Mouse (Mus musculus): ENCODE measurements around the gene Zc2hc1b. TPM values are rescaled to one million over a fixed set of nuclear protein-coding genes. Genes with fewer than 3 reads are reported as not detected.

The Zc2hc1b gene
- total RNA-seq, 2 experiments from 2014 or later = not detected

DNA sequence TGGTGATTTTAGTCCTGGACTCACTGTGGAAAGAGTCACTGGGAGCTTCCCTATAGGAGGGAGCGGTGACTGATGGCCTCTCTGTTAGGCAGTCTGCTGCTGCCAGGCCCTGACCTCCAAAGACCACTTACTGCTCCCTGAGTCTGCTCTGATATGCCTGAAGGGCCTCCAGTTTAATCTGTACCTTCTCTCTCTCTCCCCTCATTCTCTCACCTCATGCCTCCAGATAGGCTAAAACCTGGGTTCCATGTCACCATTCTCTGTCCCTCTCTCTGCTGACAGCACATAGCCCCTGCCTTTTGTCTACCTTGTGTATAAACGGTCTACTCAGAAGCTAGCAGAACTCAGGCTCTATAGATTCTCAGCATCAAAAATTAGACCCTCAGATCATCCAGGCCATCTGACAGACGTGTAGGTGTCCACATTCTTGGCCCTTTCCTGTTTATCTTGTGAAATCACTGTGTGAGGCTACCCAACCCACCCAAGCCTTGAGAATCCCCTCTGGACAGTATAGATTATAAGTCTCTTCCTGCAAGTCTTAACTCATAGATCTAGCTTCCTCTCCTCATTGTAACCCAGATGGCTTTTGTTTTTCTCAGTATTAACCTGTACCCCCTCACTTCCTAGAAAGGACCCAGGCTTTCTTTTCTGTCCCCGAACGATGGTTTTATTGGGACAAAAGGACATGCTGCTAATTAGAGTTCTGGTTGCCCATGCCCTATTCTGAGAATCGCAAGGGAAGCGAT is 59.6 kb downstream of the Zc2hc1b start:
- H3K4me3 ChIP-seq = no peak overlapping the region
- H3K27ac ChIP-seq = no peak overlapping the region
- no peak for TF ChIP-seq CTCF (conservative IDR thresholded peaks at IDR 0.05)
- no peak for DNase-seq (ENCODE audit: low spot score in 2 of 2)

DNA sequence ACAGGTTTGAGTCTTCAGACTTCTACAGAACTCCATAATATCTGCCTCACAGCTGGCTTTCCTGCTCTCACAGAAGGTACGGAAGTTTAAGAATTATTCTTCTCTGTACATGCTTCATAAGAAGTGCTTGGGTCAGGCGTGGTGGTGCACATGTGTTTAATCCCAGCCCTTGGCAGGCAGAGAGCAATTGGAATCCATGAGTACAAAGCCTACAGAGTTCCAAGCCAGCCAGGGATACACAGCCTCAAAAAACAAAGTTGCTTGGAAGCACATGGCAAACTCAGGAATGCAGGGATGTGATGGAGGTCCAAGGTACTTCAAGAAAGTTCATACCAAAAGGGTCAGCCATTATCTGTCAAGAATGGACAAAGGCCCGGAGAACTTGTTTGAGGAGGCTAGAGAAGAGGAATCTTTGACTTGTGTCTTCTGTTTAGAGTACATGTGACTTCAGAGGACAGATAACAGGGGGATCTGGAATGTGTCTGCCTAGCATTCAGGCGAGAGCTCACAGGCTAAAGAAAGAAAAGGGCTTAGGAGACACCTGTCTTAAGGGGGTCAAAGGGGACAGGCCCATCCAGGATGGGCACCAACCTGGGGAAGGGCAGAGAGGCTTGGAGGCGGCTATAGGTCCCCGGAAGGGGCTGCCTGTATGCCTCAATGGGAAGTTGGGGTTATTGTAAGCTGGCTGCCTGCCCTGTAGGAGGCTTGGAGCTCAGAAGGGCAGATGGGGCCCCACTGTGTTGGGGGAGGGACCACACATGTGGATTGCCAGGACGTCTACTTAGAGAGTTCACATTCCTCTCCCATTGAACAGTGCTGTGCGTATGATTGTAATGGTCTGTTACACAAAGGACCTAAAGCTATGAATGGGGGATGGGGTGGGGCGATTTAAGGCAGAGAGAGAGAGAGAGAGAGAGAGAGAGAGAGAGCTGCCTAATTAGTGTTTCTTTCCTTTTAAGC is 60.8 kb downstream of the Zc2hc1b start:
- no peak for TF ChIP-seq CTCF (conservative IDR thresholded peaks at IDR 0.05)
- Histone ChIP-seq H3K4me3 (no peak overlapping the region), H3K27ac (no peak overlapping the region)
- no peak for DNase-seq (ENCODE audit: low spot score in 2 of 2)

DNA sequence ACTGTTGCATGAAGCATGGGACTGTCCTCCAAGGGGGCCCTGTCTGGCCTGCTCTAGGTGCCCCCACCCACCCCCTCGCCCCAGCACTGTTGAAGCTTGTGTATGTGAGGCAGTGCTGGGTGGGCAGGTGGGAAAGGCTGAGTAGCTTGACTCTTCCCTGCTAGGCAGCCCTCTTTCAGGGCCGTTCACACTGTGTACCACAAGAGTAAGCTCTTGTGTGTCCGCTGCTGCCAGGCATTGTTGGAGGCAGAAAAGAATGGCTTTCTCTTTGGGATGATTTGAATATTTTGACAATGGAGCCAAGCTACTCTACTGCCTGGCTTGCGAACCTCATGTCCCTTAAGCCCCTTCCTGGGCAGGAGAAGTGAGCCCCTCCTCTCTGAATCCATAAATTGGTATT is 62.8 kb downstream of the Zc2hc1b start:
- no peak overlapping the region for H3K4me3 ChIP-seq
- TF ChIP-seq CTCF (conservative IDR thresholded peaks at IDR 0.05) = no peak
- no peak for DNase-seq (ENCODE audit: low spot score in 2 of 2)
- no peak overlapping the region for H3K27ac ChIP-seq

DNA sequence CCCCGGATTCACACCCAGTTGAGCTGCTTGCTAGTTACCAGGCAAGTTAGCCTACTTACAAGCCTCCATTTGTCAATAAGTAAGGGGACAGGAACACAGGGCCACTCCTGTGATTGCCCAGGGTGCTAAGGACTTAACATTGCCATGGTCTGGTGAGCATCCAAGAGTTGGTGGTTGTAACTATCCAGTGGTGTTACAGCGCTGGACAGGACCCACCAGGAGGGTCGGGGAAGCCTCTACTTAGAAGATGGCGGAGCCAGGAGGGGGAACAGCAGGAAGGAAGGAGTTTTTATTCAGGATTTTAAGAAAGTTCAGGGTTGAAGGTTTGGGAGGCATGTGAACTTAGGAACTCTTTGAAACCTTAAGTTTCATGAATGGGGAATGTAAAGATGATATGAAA is 64.2 kb downstream of the Zc2hc1b start:
- Histone ChIP-seq H3K27ac (no peak overlapping the region), H3K4me3 (no peak overlapping the region)
- DNase-seq (ENCODE audit: low spot score in 2 of 2) = no peak
- TF ChIP-seq CTCF (conservative IDR thresholded peaks at IDR 0.05) = no peak

DNA sequence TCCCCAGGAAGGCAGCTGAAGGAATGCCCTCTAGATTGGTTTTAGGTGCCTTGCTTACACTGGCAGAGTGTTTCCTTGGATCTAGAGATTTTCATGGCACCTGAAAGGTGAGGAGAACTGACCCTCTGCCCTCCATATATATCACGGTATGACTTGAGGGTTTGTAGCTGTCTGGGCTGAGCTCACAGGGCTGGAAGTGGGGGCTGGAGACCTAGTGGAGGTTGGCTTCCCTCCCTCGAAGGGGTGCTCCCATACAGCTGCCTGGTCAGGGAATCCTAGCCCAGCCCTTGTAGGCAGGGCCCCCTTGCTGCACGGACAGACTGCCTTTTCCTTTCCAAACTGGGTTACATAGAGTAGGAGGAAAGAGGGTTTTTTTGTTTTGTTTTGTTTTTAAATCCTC is 65.0 kb downstream of the Zc2hc1b start:
- DNase-seq (ENCODE audit: low spot score in 2 of 2) = no peak
- Histone ChIP-seq H3K4me3 (no peak overlapping the region), H3K27ac (no peak overlapping the region)
- TF ChIP-seq CTCF (conservative IDR thresholded peaks at IDR 0.05) = no peak

DNA sequence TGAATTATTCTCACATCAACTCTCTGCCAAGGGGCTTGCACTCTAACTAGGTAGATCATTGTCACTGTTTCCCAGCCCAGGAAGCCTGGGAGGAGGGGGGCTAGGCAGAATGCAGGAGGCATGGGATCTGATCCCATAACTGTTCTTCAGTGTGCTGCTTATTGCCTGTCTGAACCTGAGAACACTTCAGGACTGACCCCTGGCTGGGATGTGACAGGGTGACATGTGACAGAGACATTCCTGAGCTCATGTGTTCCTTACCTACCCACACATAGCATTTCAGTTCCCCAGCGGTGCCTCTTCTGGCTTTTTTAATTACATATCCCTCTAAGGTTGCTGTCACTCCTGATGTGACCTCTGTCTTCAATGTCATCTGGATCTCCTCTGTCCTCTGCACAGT is 68.0 kb downstream of the Zc2hc1b start:
- no peak overlapping the region for H3K27ac ChIP-seq
- no peak for TF ChIP-seq CTCF (conservative IDR thresholded peaks at IDR 0.05)
- H3K4me3 ChIP-seq = no peak overlapping the region
- no peak for DNase-seq (ENCODE audit: low spot score in 2 of 2)

DNA sequence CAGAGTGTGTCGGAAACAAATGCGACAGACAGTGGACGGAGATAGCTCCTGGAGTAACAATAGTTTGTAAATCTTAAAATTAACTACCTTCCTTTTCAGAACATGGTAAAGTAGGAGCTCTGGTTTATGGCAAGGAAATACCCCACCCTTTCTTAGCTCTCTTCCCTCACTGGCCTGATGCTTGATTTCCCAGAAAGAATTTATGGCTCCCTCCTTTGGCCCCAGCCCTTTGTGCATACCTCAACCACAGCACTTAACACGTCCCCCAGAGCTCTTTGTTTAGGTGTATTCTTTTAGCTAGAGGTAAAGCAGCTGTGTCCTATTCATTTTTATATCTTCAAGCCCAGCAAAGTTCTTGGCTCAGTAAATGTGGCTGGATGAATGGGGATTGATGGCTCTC is 69.0 kb downstream of the Zc2hc1b start:
- Histone ChIP-seq H3K27ac (no peak overlapping the region), H3K4me3 (no peak overlapping the region)
- DNase-seq (ENCODE audit: low spot score in 2 of 2) = no peak
- TF ChIP-seq CTCF (conservative IDR thresholded peaks at IDR 0.05) = no peak

DNA sequence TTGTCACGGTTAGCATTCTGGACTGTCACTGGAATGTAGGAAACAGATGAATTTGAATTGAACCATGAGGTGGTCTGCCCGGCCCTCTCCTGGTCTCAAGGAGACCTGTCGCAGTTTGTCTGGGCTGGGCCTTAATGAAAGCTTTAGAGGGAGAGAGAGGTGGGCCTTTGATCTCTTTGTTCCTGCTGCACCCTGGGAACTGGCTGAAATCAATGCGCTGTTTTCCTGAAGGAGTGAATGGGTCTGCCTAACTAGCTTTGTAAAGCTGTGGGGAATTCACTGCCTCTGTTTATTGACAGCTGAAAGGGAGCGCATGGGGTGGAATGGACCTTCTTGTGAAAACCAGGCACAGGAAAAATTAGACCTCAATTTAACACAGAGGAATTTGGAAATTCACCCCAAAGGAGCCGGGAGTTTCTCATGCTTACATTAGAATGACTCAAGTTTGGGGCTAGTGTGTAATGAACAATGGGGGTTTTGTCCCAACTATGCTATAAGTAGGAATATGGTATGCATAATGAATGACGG is 69.7 kb downstream of the Zc2hc1b start:
- no peak for TF ChIP-seq CTCF (conservative IDR thresholded peaks at IDR 0.05)
- no peak overlapping the region for H3K27ac ChIP-seq
- no peak overlapping the region for H3K4me3 ChIP-seq
- no peak for DNase-seq (ENCODE audit: low spot score in 2 of 2)

DNA sequence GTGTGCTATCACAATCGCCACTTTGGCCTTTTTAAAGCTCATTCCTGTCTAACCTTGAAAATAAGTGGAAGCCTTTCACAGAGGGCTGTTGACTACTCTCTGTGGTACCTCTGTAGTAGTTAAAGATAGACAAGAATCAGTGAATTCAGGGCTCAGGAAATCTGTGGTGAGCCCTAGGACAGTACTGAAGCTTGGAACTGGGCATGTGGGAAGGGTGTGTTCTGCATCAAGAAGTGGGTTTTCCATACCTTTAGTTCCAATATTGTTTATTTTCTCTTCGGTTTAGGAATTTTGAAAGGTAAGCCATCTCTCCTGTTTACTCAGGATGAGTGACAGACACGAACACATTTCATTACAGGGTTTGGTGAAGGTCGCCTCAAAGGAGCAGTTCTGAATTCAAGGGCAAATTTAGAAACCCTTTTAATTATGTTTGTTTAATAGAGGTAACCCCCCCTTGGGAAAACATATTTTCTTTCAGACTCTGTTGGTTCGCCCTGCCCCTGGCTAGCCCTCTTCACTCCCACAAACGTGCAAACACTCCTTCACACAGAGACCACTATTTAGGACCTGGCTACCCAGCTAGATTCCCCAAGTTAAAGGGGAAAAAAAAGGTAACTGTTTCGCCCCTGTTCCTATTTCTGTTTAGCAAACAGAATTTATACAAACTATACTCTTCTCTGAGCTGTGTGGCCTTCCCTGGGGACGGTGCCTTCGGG is 70.8 kb downstream of the Zc2hc1b start:
- DNase-seq (ENCODE audit: low spot score in 2 of 2) = no peak
- no peak overlapping the region for H3K27ac ChIP-seq

DNA sequence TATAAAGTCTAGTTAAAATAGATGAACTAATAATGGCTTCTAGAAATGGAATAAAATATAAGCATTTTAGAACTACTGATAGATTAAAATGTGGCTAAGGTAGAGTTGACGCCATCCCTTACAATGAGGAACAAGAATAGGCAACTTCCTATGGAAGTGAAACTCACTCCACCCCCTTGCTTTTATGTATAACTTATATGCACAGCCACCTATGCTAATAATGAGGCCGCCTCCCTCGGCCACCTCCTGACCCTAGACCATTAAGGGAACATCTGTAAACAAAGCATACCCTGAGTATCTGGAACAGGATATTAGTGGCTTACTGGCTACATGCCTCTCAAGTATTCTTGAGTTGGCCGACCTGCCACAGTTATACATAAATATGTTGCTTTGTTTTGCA is 74.0 kb downstream of the Zc2hc1b start:
- H3K27ac ChIP-seq = no peak overlapping the region
- H3K4me3 ChIP-seq = no peak overlapping the region
- no peak for DNase-seq (ENCODE audit: low spot score in 2 of 2)
- TF ChIP-seq CTCF (conservative IDR thresholded peaks at IDR 0.05) = no peak

More for the DNA sequence above, 70.8 kb downstream of the Zc2hc1b start:
- no peak for TF ChIP-seq CTCF (conservative IDR thresholded peaks at IDR 0.05)
- H3K4me3 ChIP-seq = no peak overlapping the region

DNA sequence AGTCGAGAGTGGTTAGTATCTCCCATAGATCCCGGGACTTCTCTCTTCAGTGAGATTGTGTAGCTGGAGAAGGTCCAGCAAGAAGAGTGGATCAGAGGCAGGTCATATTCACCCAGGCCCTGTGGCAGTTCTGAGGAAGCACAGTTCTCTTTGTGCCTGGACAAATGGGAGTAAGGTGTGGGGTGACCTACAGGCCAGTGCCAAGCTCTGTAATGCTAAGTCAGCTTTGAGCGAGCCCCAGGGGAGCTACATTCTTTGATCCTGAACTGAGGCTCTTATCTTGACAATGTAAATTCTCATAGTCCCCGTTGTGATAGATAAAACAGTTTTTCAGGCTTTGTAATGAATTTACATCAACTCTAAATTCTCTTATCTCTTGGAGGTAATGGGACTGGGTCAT is 75.5 kb downstream of the Zc2hc1b start:
- H3K27ac ChIP-seq = no peak overlapping the region
- no peak for DNase-seq (ENCODE audit: low spot score in 2 of 2)
- no peak overlapping the region for H3K4me3 ChIP-seq
- no peak for TF ChIP-seq CTCF (conservative IDR thresholded peaks at IDR 0.05)

DNA sequence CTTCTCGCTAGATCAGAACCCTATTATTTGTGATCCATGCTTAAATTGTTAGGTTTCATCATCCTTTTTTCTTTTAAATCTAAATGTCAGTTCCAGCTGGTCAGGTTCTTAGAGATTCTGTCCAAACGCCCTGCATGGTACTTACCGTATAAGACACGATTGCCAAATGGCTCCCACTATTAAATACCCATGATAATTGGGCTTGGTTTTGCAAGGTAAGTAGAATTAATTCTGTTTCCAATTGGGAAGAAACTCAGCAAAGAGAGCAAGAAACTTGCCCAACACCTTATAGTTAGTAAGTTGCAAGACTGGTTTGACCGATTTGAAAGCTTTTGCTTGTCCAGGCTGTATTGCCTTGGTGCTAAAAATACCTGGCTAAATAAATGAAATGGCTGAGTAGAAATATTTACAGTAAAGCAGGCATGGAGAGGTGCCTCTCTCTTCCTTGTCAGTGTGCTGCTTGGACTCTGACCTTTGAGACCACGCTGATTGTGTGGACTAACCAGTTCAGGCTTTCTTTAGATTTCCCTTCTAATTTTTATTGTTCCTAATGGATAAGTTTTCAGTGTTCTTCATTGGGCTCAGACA is 77.7 kb downstream of the Zc2hc1b start:
- no peak overlapping the region for H3K4me3 ChIP-seq
- H3K27ac ChIP-seq = no peak overlapping the region
- no peak for TF ChIP-seq CTCF (conservative IDR thresholded peaks at IDR 0.05)
- DNase-seq (ENCODE audit: low spot score in 2 of 2) = no peak

Other genes starting within 250 kb of the Zc2hc1b start
- under 1 TPM; 0.07 to 0.33 TPM for gene Stx11, start 213.7 kb downstream of the Zc2hc1b start, total RNA-seq (2021)
- gene Sf3b5, start 172.7 kb downstream of the Zc2hc1b start, total RNA-seq (2021) = 1 to 10 TPM; 9.4 to 9.7 TPM
- gene Plagl1, start 117.5 kb downstream of the Zc2hc1b start, total RNA-seq (2021) = 10 to 100 TPM; 14.1 to 17.4 TPM
- 10 to 100 TPM; 19.6 to 24.5 TPM for gene Ltv1, start 15.1 kb upstream of the Zc2hc1b start, total RNA-seq (2021)

Data from layer of hippocampus, adult 2 months (tissue).